Mouse (Mus musculus): ENCODE results near the gene Tdpoz4. TPM values are rescaled to one million over a fixed set of nuclear protein-coding genes. Genes with fewer than 3 reads are reported as not detected.

Gene Tdpoz4
- not detected in 4 replicates for total RNA-seq (2023; ENCODE audit: inconsistent age)

GRCm38 (mm10) chr3:93796098-93796497 is at the start of gene Tdpoz4:
Gene Tdpoz4, plus strand, starts transcription at chr3:93796398.

GRCm38 (mm10) chr3:93772700-93773099 is 23.5 kb upstream of the Tdpoz4 start, which contains the start of gene Gm5773:
Gene Gm5773, plus strand, starts transcription at chr3:93773000.

GRCm38 (mm10) chr3:93825720-93826119 is 29.5 kb downstream of the Tdpoz4 start, which contains the start of gene Tdpoz3:
Gene Tdpoz3, plus strand, starts transcription at chr3:93826020.

Other genes with a start within 250 kb of the Tdpoz4 start
- 184 to 224 TPM (median 202 TPM) in 4 replicates for gene S100a10, start 241.3 kb upstream of the Tdpoz4 start, total RNA-seq (2023; ENCODE audit: inconsistent age)
- gene Tdpoz2, start 143.7 kb upstream of the Tdpoz4 start, total RNA-seq (2023; ENCODE audit: inconsistent age), result not detected in 4 replicates
- not detected in 4 replicates for gene Tdpoz1, start 120.1 kb upstream of the Tdpoz4 start, total RNA-seq (2023; ENCODE audit: inconsistent age)
- gene Gm37596, start 103.3 kb upstream of the Tdpoz4 start, total RNA-seq (2023; ENCODE audit: inconsistent age), result not detected in 4 replicates
- gene Gm5773, start 23.4 kb upstream of the Tdpoz4 start, total RNA-seq (2023; ENCODE audit: inconsistent age), result not detected in 4 replicates
- not detected in 4 replicates for gene Tdpoz3, start 29.6 kb downstream of the Tdpoz4 start, total RNA-seq (2023; ENCODE audit: inconsistent age)
- gene Gm9117, start 147.1 kb downstream of the Tdpoz4 start, total RNA-seq (2023; ENCODE audit: inconsistent age), result not detected in 4 replicates
- gene Tdpoz5, start 164.9 kb downstream of the Tdpoz4 start, total RNA-seq (2023; ENCODE audit: inconsistent age), result not detected in 4 replicates

All from B cell, adult (primary cell).